Mouse (Mus musculus) layer of hippocampus, adult 2 months (tissue): ENCODE results near the gene Zfp354b. TPM values are rescaled to one million over a fixed set of nuclear protein-coding genes. Genes with fewer than 3 reads are reported as not detected.

ENCODE experiments used
- DNase-seq, 2 experiments: peaks; one replicate each; pipeline ENCODE4 v3.0.0; 2022; ENCODE audit warnings: low spot score in 2 of 2
- H3K27ac ChIP-seq: fragments of 200-600 bp; 2 replicates; pipeline ENCODE4 v1.8.1; 2022
- H3K4me3 ChIP-seq: fragments of 200-600 bp; 2 replicates; pipeline ENCODE4 v1.8.1; 2022; ENCODE audit warnings: mild to moderate bottlenecking
- CTCF ChIP-seq: fragments of 200-600 bp; conservative IDR thresholded peaks from 2 replicates; pipeline ENCODE4 v1.8.1; 2022; ENCODE audit warnings: antibody characterized with exemption, mild to moderate bottlenecking, moderate library complexity
- total RNA-seq, 2 experiments: library from RNA; stranded (reverse); gene quantifications; 2 replicates each; pipeline ENCODE4 v1.2.3; 2021

Gene Zfp354b
- total RNA-seq, 2 experiments from 2014 or later = 6.3 to 8.1 TPM

DNA sequence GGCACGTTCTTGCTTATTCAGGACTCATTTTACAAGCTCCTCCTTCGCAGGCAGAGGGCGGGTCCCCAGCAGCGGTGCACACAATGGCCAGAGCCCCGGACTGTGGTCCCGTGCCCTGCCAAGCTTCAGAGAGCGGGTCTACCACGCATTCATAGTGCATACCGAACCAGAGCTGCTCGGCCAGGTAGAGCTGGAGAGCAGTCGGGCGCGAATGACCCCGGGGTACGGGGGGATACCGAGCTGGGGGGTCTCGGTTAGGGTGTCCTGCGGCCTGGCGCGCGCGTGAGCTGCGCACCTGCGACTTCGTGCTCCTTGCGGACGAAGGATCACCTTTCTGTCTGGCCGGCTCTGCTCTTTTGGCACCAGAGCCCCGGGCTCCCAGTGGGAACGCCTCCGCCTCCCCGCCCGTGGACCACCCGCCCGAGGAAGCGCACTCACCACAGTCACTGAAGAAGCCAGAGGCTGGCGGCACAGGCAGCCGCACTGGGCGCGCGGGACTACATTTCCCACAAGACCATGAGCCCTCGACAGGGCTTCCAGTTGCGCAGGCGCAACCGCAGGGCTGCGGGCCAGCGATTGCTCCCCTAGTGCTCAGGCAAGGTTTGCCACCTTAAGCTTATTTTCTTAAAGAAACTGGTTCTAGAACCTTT lies 15.6 kb downstream of the Zfp354b start, which contains the start of gene Zfp2:
Gene Zfp2, minus strand, starts transcription at position 495 of the 650 bp plus-strand sequence.
- TF ChIP-seq CTCF = peak; percentile 87
- DNase-seq = peak; percentile 93 to 95
- Histone ChIP-seq H3K27ac (peak within 1 kb of the TSS; percentile 89), H3K4me3 (peak within 1 kb of the TSS; percentile 83)

GRCm38 (mm10) chr11:50914461-50914860 lies 17.0 kb downstream of the Zfp354b start:
- Histone ChIP-seq H3K4me3 (no peak overlapping the region), H3K27ac (no peak overlapping the region)
- no peak for DNase-seq
- no peak for TF ChIP-seq CTCF

DNA sequence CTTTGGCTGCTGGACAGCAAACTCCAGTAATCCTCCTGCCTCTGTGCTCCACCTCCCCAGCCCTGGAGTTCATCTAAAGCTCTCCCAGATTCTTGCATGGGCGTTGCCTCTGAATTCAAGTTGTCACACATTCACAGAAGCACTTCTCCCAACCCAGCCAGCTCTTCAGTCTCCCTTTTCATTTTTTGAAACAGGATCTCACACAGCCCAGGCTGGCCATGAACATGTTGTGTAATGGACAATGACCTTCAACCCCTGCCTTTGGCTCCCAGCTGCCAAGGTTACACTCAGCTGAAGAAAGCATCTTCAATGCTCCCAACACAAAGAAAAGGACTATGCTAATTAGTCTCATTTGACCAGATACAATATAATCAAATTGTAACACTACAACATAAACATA lies 18.1 kb downstream of the Zfp354b start:
- no peak for TF ChIP-seq CTCF
- H3K4me3 ChIP-seq = no peak overlapping the region
- H3K27ac ChIP-seq = no peak overlapping the region
- no peak for DNase-seq

- 0 out of 2 replicates have a peak overlapping the region, but pooled peaks have one; percentile 32 for H3K27ac ChIP-seq
- TF ChIP-seq CTCF = no peak
- peak in 1 of 2 experiments; percentile 49 for DNase-seq
Measured at GRCm38 (mm10) chr11:50908136-50908535, 23.3 kb downstream of the Zfp354b start.

GRCm38 (mm10) chr11:50897359-50897758 lies 34.1 kb downstream of the Zfp354b start:
- no peak for TF ChIP-seq CTCF
- Histone ChIP-seq H3K4me3 (no peak overlapping the region), H3K27ac (no peak overlapping the region)
- DNase-seq = no peak

More at GRCm38 (mm10) chr11:50908136-50908535, 23.3 kb downstream of the Zfp354b start:
- H3K4me3 ChIP-seq = no peak overlapping the region

DNA sequence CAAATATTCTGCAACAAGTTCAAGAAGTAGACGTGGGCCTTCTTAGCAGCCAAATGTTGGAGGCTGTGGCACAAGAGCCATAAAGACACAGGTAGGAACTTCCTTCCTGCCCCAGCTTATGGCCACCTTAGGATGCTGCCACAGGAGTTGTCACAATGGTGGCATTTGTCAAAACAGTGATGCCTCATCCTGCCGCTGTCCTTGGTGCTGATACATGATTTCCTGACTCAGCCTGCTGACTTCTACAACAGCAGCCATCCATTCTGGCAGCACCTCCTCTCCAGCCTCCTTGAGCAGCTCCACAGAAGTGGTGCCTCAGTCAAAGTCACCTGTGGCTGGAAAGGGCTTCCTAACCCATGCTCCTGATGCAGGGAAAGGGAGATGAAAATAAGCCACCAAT lies 39.0 kb downstream of the Zfp354b start:
- Histone ChIP-seq H3K4me3 (no peak overlapping the region), H3K27ac (no peak overlapping the region)
- DNase-seq = no peak
- TF ChIP-seq CTCF = no peak

- peak; percentile 90 to 96 for DNase-seq
- Histone ChIP-seq H3K27ac (peak within 1 kb of the TSS; percentile 89), H3K4me3 (peak within 1 kb of the TSS; percentile 67)
- TF ChIP-seq CTCF = no peak
Measured at GRCm38 (mm10) chr11:50887390-50888128, 43.9 kb downstream of the Zfp354b start, which contains the start of gene Zfp454. Gene Zfp454 (minus strand): TSS chr11:50887651.

DNA sequence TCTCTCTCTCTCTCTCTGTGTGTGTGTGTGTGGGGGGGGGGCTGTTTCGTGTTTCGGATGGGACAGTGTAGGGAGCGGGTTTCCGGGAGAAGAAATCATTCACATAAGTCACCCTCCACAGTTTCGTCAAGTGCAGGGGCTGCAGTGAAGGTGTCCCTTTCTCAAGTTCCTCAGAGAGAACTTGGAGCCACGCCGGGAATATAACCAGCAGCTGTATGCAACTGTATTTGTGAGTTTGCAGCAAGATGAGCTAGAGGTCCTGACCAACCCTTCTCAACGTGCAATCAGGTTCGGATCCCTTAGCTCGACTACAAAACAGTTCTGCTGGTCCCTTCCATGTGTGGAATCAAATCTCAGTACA lies 44.5 kb downstream of the Zfp354b start:
- DNase-seq = no peak

GRCm38 (mm10) chr11:50886231-50886932 lies 45.1 kb downstream of the Zfp354b start:
- DNase-seq = no peak
- Histone ChIP-seq H3K4me3 (peak overlapping the region; percentile 67), H3K27ac (no peak overlapping the region)
- TF ChIP-seq CTCF = no peak

More for the DNA sequence above, 44.5 kb downstream of the Zfp354b start:
- no peak for TF ChIP-seq CTCF
- Histone ChIP-seq H3K4me3 (peak overlapping the region; percentile 67), H3K27ac (peak overlapping the region; percentile 89)

DNA sequence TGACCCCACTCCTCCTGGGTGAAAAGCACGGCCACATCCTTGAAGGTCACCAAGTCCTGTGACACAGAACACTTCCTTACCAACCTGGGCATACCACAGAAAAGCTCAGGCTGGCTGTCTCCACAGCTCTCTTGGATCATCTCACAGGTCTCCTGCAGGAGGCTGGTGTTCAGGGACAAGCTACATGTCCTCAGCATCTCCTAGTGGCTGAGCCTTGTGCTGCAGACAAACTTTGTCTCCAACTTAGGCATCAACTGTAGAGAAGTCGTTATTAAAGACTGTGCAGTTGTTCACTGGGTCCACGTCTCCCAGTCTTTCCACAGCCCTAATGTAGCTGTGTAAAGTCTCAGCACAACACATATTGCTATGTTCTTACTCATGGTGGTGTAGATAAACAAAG lies 47.7 kb downstream of the Zfp354b start:
- DNase-seq = no peak
- peak; percentile 49 for TF ChIP-seq CTCF
- Histone ChIP-seq H3K4me3 (no peak overlapping the region), H3K27ac (no peak overlapping the region)

DNA sequence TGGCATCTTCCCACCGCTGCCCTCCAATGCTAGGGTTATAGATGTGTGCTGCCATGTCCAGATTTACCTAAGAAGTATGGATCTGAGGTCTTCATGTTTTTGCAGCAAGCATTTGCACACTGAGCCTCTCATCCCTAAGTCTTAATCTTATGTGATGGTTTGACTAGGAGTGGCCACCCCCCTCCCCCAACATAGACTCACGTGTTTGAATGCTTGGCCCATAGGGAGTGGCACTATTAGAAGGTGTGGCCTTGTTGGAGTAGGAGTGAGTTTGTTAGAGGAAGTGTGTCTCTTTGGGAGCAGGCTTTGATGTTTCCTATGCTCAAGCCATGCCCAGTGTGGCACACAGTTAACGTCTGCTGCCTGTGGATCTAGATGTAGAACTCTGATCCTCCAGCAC lies 52.8 kb downstream of the Zfp354b start:
- TF ChIP-seq CTCF = no peak
- Histone ChIP-seq H3K4me3 (no peak overlapping the region), H3K27ac (no peak overlapping the region)
- DNase-seq = no peak

Other genes starting within 250 kb of the Zfp354b start
- gene Zfp354c, start 103.9 kb downstream of the Zfp354b start, total RNA-seq = 10 to 100 TPM; 40.8 to 49.6 TPM
- gene Zfp879, start 90.1 kb downstream of the Zfp354b start, total RNA-seq = 1 to 10 TPM; 4.0 to 4.1 TPM
- not detected for gene Grm6, start 80.9 kb downstream of the Zfp354b start, total RNA-seq
- gene Zfp454, start 44.0 kb downstream of the Zfp354b start, total RNA-seq = 1 to 10 TPM; 5.3 to 6.4 TPM
- 10 to 100 TPM; 20.1 to 20.2 TPM for gene Zfp2, start 15.5 kb downstream of the Zfp354b start, total RNA-seq
- gene 4933414I15Rik, start 12.1 kb upstream of the Zfp354b start, total RNA-seq = not detected
- gene Prop1, start 22.1 kb upstream of the Zfp354b start, total RNA-seq = not detected
- gene Olfr1378, start 34.9 kb upstream of the Zfp354b start, total RNA-seq = not detected
- not detected for gene Olfr1377, start 50.3 kb upstream of the Zfp354b start, total RNA-seq
- not detected for gene Olfr51, start 72.0 kb upstream of the Zfp354b start, total RNA-seq
- gene Olfr54, start 82.6 kb upstream of the Zfp354b start, total RNA-seq = not detected
- gene Olfr1375, start 116.5 kb upstream of the Zfp354b start, total RNA-seq = not detected
- gene Zfp354a, start 127.6 kb upstream of the Zfp354b start, total RNA-seq = 1 to 10 TPM; 7.3 to 8.3 TPM